22 mouse cellular contexts compared by ENCODE assay signal in genomic region chr11:17501120-17502043, GRCm38 (mm10).
DNase-seq lines count a peak whose midpoint lies in the region; ATAC-seq and TF ChIP-seq lines count a peak whose summit lies in the region.
"Had no signal": no experiment of that assay in that cellular context is flagged by ENCODE, and none has a peak within 500 bp of the region (broad histone marks: within the 10 kb centered on the region; RNA-seq: fewer than 3 reads in every experiment).

No protein-coding gene starts in this region.

- no peaks in the 10 kb centered on the region for H3K9me3 ChIP-seq in hindbrain, embryonic 14.5 days (ENCODE audit: control insufficient read depth, low read length)
- no peaks in the 10 kb centered on the region for H3K9me3 ChIP-seq in hindbrain, embryonic 10.5 days
- H3K9me3 ChIP-seq in midbrain, postnatal 0 days (ENCODE audit: low read length): no peaks in the 10 kb centered on the region
- H3K9me3 ChIP-seq in midbrain, embryonic 13.5 days: no peaks in the 10 kb centered on the region
- no peaks in the 10 kb centered on the region for H3K9me3 ChIP-seq in neural tube, embryonic 14.5 days (ENCODE audit: control insufficient read depth, low read length)
- H3K9me3 ChIP-seq: forebrain, embryonic 12.5 days; liver, embryonic 13.5 days; stomach, embryonic 15.5 days had no signal

- no peaks in the 10 kb centered on the region for H3K4me1 ChIP-seq in hindbrain, embryonic 14.5 days (replicated peaks; ENCODE audit: control insufficient read depth, insufficient read depth, low read length)
- 0 out of 2 replicates have a peak, but pooled peaks cover 4% of the 10 kb centered on the region for H3K4me1 ChIP-seq in hindbrain, embryonic 10.5 days (replicated peaks)
- no peaks in the 10 kb centered on the region for H3K4me1 ChIP-seq in midbrain, postnatal 0 days (ENCODE audit: insufficient read depth, low read length)
- H3K4me1 ChIP-seq in midbrain, embryonic 13.5 days (replicated peaks): no peaks in the 10 kb centered on the region
- H3K4me1 ChIP-seq in neural tube, embryonic 14.5 days (ENCODE audit: control insufficient read depth, insufficient read depth, low read length): peaks cover 3% of the 10 kb centered on the region; the same call in 1 of the 2 replicates
- H3K4me1 ChIP-seq: liver, embryonic 13.5 days; megakaryocyte, embryonic 14.5 days; stomach, embryonic 15.5 days had no signal

- 78% methylated on average over 14 of the region's 14 CpGs for WGBS in hindbrain, embryonic 14.5 days
- 86% methylated on average over 14 of the region's 14 CpGs for WGBS in hindbrain, embryonic 10.5 days
- WGBS in midbrain, postnatal 0 days: 78% methylated on average over 14 of the region's 14 CpGs
- 87% methylated on average over 14 of the region's 14 CpGs for WGBS in midbrain, embryonic 13.5 days
- 63% methylated on average over 14 of the region's 14 CpGs for WGBS in neural tube, embryonic 14.5 days

- no peak overlapping the region for H3K4me3 ChIP-seq in hindbrain, embryonic 14.5 days (replicated peaks; ENCODE audit: low read length)
- no peak overlapping the region for H3K4me3 ChIP-seq in hindbrain, embryonic 10.5 days
- H3K4me3 ChIP-seq in midbrain, postnatal 0 days (ENCODE audit: low read depth, low read length): no peak overlapping the region
- no peak overlapping the region for H3K4me3 ChIP-seq in midbrain, embryonic 13.5 days (replicated peaks)
- no peak overlapping the region for H3K4me3 ChIP-seq in neural tube, embryonic 14.5 days (ENCODE audit: low read depth, low read length)
- H3K4me3 ChIP-seq: erythroblast, embryonic 14.5 days; forebrain, embryonic 12.5 days; layer of hippocampus, adult 2 months; liver, embryonic 13.5 days; megakaryocyte, embryonic 14.5 days; stomach, embryonic 15.5 days had no signal

- no peak overlapping the region for H3K4me2 ChIP-seq in hindbrain, embryonic 14.5 days (replicated peaks)
- no peak overlapping the region for H3K4me2 ChIP-seq in midbrain, postnatal 0 days (ENCODE audit: low read depth, low read length, poor library complexity, severe bottlenecking)
- H3K4me2 ChIP-seq in midbrain, embryonic 13.5 days (replicated peaks): no peak overlapping the region
- H3K4me2 ChIP-seq in neural tube, embryonic 14.5 days (ENCODE audit: low read depth, low read length): no peak overlapping the region
- H3K4me2 ChIP-seq: forebrain, embryonic 12.5 days; liver, embryonic 13.5 days; lung, embryonic 14.5 days; stomach, embryonic 15.5 days had no signal

- H3K27ac ChIP-seq in hindbrain, embryonic 14.5 days: no peak overlapping the region
- H3K27ac ChIP-seq in hindbrain, embryonic 10.5 days: no peak overlapping the region
- no peak overlapping the region for H3K27ac ChIP-seq in midbrain, postnatal 0 days (ENCODE audit: low read depth, low read length)
- no peak overlapping the region for H3K27ac ChIP-seq in midbrain, embryonic 13.5 days
- H3K27ac ChIP-seq in neural tube, embryonic 14.5 days (ENCODE audit: low read depth, low read length): no peak overlapping the region
- H3K27ac ChIP-seq: forebrain, embryonic 12.5 days; layer of hippocampus, adult 2 months; liver, embryonic 13.5 days; stomach, embryonic 15.5 days had no signal

- no peak overlapping the region for H3K9ac ChIP-seq in hindbrain, embryonic 14.5 days
- no peak overlapping the region for H3K9ac ChIP-seq in midbrain, postnatal 0 days (replicated peaks; ENCODE audit: low read length, poor library complexity, severe bottlenecking)
- no peak overlapping the region for H3K9ac ChIP-seq in midbrain, embryonic 13.5 days (replicated peaks)
- no peak overlapping the region for H3K9ac ChIP-seq in neural tube, embryonic 14.5 days (replicated peaks; ENCODE audit: low read depth, low read length)
- H3K9ac ChIP-seq: forebrain, embryonic 12.5 days; liver, embryonic 13.5 days; lung, embryonic 14.5 days; stomach, embryonic 15.5 days had no signal

- H3K27me3 ChIP-seq in hindbrain, embryonic 14.5 days (ENCODE audit: control insufficient read depth, insufficient read depth, low read length): no peaks in the 10 kb centered on the region
- no peaks in the 10 kb centered on the region for H3K27me3 ChIP-seq in hindbrain, embryonic 10.5 days (ENCODE audit: insufficient read depth, poor library complexity, severe bottlenecking)
- H3K27me3 ChIP-seq in midbrain, postnatal 0 days (ENCODE audit: insufficient read depth, low read length): no peaks in the 10 kb centered on the region
- no peaks in the 10 kb centered on the region for H3K27me3 ChIP-seq in midbrain, embryonic 13.5 days
- no peaks in the 10 kb centered on the region for H3K27me3 ChIP-seq in neural tube, embryonic 14.5 days (ENCODE audit: control insufficient read depth, insufficient read depth, low read length)
- H3K27me3 ChIP-seq: forebrain, embryonic 12.5 days; liver, embryonic 13.5 days; megakaryocyte, embryonic 14.5 days; stomach, embryonic 15.5 days had no signal

- peak; percentile 31; the same call in 1 of the 2 replicates for ATAC-seq in hindbrain, embryonic 14.5 days (ENCODE audit: low FRiP score)
- ATAC-seq in midbrain, postnatal 0 days (ENCODE audit: low FRiP score): no peak; the same call in 1 of the 2 replicates
- no peak for ATAC-seq in midbrain, embryonic 13.5 days
- peak; percentile 77; the same call in 1 of the 2 replicates for ATAC-seq in neural tube, embryonic 14.5 days (ENCODE audit: low read depth)
- no peak for ATAC-seq in erythroblast, adult 5-6 weeks (replicated peaks; ENCODE audit: low FRiP score, poor library complexity, severe bottlenecking)
- ATAC-seq: inflammation-experienced regulatory T-cells, adult 6 months had no signal

- no peak for TF ChIP-seq CTCF in midbrain, postnatal 0 days (IDR thresholded peaks at IDR 0.05)

- no peaks in the 10 kb centered on the region for H3K36me3 ChIP-seq in hindbrain, embryonic 14.5 days (replicated peaks; ENCODE audit: control insufficient read depth, insufficient read depth)
- H3K36me3 ChIP-seq in hindbrain, embryonic 10.5 days: no peaks in the 10 kb centered on the region
- no peaks in the 10 kb centered on the region for H3K36me3 ChIP-seq in midbrain, postnatal 0 days (ENCODE audit: insufficient read depth, low read length)
- H3K36me3 ChIP-seq in midbrain, embryonic 13.5 days: no peaks in the 10 kb centered on the region
- H3K36me3 ChIP-seq in neural tube, embryonic 14.5 days (ENCODE audit: control insufficient read depth, insufficient read depth, low read length): no peaks in the 10 kb centered on the region
- H3K36me3 ChIP-seq: forebrain, embryonic 12.5 days; liver, embryonic 13.5 days; stomach, embryonic 15.5 days had no signal

- peak; percentile 21 for DNase-seq in hindbrain, embryonic 14.5 days (ENCODE audit: low spot score)
- no peak for DNase-seq in hindbrain, embryonic 10.5 days (ENCODE audit: low spot score)
- peak; percentile 2 for DNase-seq in layer of hippocampus, adult 9-11 months
- DNase-seq in layer of hippocampus, postnatal 25 days (ENCODE audit: extremely low spot score in 1 of 2, low spot score in 1 of 2): no peak
- peak; percentile 5 for DNase-seq in midbrain, postnatal 0 days (ENCODE audit: low spot score)
- DNase-seq: adrenal gland, postnatal 10 days; cerebellum, adult 8-10 months; kidney, adult 18-20 months; kidney, postnatal 25 days; liver, embryonic 13.5 days; lung, embryonic 14.5 days; lung, postnatal 36 days; thymus, postnatal 25 days had no signal

Comparison
In these comparisons a context has a peak if more than half of its experiments do, and no peak if none do; other contexts are left out.
1. DNase-seq: peak in hindbrain, embryonic 14.5 days (single experiment), layer of hippocampus, adult 9-11 months (single experiment) and midbrain, postnatal 0 days (single experiment); none in hindbrain, embryonic 10.5 days (single experiment) and layer of hippocampus, postnatal 25 days (0 of 2).
2. ATAC-seq: peak in hindbrain, embryonic 14.5 days (single experiment) and neural tube, embryonic 14.5 days (single experiment); none in midbrain, postnatal 0 days (single experiment), midbrain, embryonic 13.5 days (single experiment) and erythroblast, adult 5-6 weeks (single experiment).